Mouse (Mus musculus) small intestine, adult 2 months (tissue): ENCODE measurements around the gene Myo5a. TPM values are rescaled to one million over a fixed set of nuclear protein-coding genes. Genes with fewer than 3 reads are reported as not detected.

Source experiments
- H3K27ac ChIP-seq: fragments of 200-500 bp; 2 replicates; pipeline ENCODE4 v1.5.1; 2012; ENCODE audit warnings: low read depth, low read length, control low read depth, inconsistent platforms; ENCODE audit not compliant: insufficient read depth
- H3K27me3 ChIP-seq: fragments of 200-500 bp; 2 replicates; pipeline ENCODE4 v1.6.1; 2012; ENCODE audit warnings: mild to moderate bottlenecking, moderate library complexity, low read length, inconsistent platforms; ENCODE audit not compliant: control insufficient read depth, insufficient read depth
- H3K36me3 ChIP-seq: fragments of 200-500 bp; 2 replicates; pipeline ENCODE4 v1.6.1; 2012; ENCODE audit warnings: mild to moderate bottlenecking, low read length, control low read depth, inconsistent platforms; ENCODE audit not compliant: control insufficient read depth, insufficient read depth
- H3K4me1 ChIP-seq: fragments of 200-500 bp; 2 replicates; pipeline ENCODE4 v1.6.1; 2012; ENCODE audit warnings: low read length, inconsistent platforms, mixed read lengths; ENCODE audit not compliant: control insufficient read depth, insufficient read depth, insufficient read length
- H3K4me3 ChIP-seq: fragments of 200-500 bp; 2 replicates; pipeline ENCODE4 v1.5.1; 2012; ENCODE audit warnings: low read depth, mild to moderate bottlenecking, control low read depth, inconsistent platforms, low read length, moderate library complexity
- CTCF ChIP-seq: fragments of 200-500 bp; IDR thresholded peaks from 2 replicates; pipeline ENCODE4 v1.5.1; 2012; ENCODE audit warnings: low read depth, mild to moderate bottlenecking, control low read depth, inconsistent platforms, low read length, moderate library complexity, mixed read lengths; ENCODE audit not compliant: insufficient replicate concordance, insufficient read length; ENCODE audit errors: extremely low read depth
- POLR2A ChIP-seq: fragments of 200-500 bp; IDR thresholded peaks from 2 replicates; pipeline ENCODE4 v1.6.1; 2012; ENCODE audit warnings: low read depth, mild to moderate bottlenecking, control low read depth, inconsistent platforms, low read length, moderate library complexity
- WGBS: fragments of 180-500 bp; shearing (Covaris S2); methylation state at CpG from one replicate; pipeline ENCODE4 v1.1.7; 2018; 5-methylcytosine and 5-hydroxymethylcytosine counted together
- polyA plus RNA-seq: library from polyadenylated mRNA; depleted of rRNA; stranded (reverse); fragments of >200 nt; gene quantifications from 2 replicates; pipeline ENCODE4 v1.2.3, GENCODE M21; 2012

The Myo5a gene
- polyA plus RNA-seq, 1 experiment = 1.3 TPM

DNA sequence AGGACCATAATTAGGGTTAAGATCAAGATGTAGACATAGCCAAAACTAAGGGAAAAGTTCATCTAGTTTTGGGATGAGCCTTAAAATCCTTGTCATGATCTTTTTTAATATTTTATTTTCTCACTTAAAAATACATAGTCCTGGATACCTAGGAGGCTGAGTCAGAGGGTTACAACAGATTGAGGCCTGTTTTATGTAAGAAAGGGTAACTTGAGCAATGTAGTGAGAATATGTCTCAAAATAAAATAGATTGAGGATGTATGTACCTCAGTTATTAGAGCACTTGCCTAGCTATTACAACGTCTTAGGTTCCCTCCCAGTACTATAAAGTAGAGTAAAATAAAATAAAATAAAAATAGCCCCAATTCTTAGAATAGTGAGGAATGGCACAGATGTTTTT is 21.3 kb downstream of the Myo5a start:
- no peak overlapping the region for H3K4me3 ChIP-seq

DNA sequence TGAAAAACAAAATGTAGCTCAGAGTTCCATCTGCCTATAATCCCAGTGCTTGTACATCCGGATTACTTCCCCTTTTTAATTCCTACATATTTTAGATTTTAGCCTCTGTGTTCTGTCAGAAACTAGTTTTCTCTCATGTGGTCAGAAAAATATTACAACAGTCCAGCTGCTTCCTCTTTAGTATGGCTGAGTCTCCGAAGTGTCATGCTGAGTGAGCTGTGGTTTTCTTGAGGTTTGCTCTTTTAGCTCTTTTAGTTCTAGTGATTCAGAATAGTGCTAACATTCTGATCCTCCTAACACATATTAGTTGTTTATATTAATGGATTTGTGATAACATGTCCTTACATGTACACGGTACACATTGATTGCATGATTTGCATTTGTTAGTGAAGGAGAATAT is 23.9 kb downstream of the Myo5a start:
- WGBS = 69% methylated on average over 3 of the region's 3 CpGs
- no peak overlapping the region for H3K4me3 ChIP-seq
- TF ChIP-seq CTCF (no peak), POLR2A (no peak)
- H3K27me3 ChIP-seq = no peaks in the 10 kb centered on the region
- H3K4me1 ChIP-seq = no peaks in the 10 kb centered on the region
- no peak overlapping the region for H3K27ac ChIP-seq
- no peaks in the 10 kb centered on the region for H3K36me3 ChIP-seq

More for the DNA sequence above, 21.3 kb downstream of the Myo5a start:
- TF ChIP-seq CTCF = no peak
- TF ChIP-seq POLR2A = no peak
- Histone ChIP-seq H3K36me3 (no peaks in the 10 kb centered on the region), H3K4me1 (no peaks in the 10 kb centered on the region), H3K27ac (no peak overlapping the region), H3K27me3 (no peaks in the 10 kb centered on the region)
- WGBS = 83% methylated on average over 1 of the region's 1 CpGs

DNA sequence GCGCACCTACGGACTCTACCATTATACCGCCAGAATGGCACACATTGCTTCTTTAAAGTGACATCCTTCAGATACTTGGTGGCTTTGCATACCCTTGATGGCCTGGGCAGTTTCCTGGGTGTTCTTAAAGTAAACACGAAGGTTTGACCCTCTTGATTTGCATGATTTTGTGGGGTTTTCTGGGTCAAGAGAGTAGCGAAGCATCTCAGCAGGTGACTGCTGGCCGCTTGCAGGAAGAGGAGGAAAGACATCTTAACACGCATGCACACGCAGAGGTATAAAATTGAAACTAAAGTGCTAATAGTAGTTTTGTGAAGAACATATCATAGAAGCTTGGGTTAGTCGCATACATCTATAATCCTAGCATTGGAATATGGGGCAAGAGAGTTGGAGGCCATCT is 28.1 kb downstream of the Myo5a start:
- H3K36me3 ChIP-seq = no peaks in the 10 kb centered on the region
- no peak overlapping the region for H3K4me3 ChIP-seq
- H3K27ac ChIP-seq = no peak overlapping the region
- 92% methylated on average over 9 of the region's 9 CpGs for WGBS
- no peak for TF ChIP-seq CTCF
- TF ChIP-seq POLR2A = no peak
- H3K27me3 ChIP-seq = no peaks in the 10 kb centered on the region
- H3K4me1 ChIP-seq = no peaks in the 10 kb centered on the region

DNA sequence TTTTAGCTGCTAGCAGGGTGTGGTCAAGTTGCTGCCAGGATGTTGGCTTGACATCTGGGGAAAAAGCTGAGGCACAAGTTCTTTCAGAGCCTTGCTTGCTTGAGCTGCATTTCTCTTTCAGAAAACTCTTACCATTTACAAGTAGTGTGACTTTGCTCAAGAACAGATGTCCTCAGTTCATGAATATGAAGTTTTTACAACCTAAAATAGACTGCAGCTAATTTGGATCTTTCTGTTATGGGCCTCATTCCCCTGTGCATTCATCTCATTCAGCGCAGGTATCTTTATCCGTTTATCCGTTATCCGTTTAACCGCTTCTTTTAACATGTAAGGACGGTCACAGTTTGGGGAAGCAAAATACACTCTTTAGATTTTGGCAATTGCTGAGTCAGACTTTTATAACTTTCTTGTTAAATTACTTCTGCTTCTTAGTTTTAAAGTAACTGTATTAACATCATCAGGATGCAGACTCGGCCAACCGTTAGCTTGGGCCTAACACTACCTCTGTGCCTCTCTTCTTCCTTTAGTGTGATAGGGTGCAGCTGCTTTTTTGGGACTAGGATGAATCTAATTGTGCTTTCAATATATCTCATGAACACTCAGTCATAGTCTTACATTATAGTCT is 29.5 kb downstream of the Myo5a start:
- 82% methylated on average over 8 of the region's 8 CpGs for WGBS
- TF ChIP-seq POLR2A (no peak), CTCF (no peak)
- no peaks in the 10 kb centered on the region for H3K36me3 ChIP-seq

DNA sequence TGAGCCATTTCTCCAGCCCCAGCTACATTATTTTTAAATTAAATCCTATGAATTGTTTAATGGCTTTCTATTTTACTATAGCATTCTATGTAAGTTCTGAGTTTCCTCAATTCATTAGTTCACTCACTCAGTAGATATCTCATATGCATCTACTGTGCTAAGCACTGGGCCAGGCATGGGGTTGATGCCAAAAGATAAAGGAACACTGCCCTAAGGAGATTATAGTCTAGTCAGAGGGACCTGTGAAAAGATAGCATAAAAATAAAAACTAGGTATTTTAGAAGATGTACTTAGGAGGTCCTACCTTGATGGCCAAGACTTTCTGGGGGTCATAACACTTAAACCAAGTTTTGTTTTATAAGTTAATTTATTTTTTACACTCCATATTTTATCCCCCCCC is 31.3 kb downstream of the Myo5a start:
- Histone ChIP-seq H3K36me3 (no peaks in the 10 kb centered on the region), H3K4me3 (no peak overlapping the region), H3K27me3 (no peaks in the 10 kb centered on the region), H3K4me1 (0 out of 2 replicates have a peak, but pooled peaks cover 2% of the 10 kb centered on the region), H3K27ac (no peak overlapping the region)
- TF ChIP-seq CTCF (no peak), POLR2A (no peak)

More for the DNA sequence above, 29.5 kb downstream of the Myo5a start:
- Histone ChIP-seq H3K4me3 (no peak overlapping the region), H3K27ac (no peak overlapping the region), H3K27me3 (no peaks in the 10 kb centered on the region), H3K4me1 (no peaks in the 10 kb centered on the region)

DNA sequence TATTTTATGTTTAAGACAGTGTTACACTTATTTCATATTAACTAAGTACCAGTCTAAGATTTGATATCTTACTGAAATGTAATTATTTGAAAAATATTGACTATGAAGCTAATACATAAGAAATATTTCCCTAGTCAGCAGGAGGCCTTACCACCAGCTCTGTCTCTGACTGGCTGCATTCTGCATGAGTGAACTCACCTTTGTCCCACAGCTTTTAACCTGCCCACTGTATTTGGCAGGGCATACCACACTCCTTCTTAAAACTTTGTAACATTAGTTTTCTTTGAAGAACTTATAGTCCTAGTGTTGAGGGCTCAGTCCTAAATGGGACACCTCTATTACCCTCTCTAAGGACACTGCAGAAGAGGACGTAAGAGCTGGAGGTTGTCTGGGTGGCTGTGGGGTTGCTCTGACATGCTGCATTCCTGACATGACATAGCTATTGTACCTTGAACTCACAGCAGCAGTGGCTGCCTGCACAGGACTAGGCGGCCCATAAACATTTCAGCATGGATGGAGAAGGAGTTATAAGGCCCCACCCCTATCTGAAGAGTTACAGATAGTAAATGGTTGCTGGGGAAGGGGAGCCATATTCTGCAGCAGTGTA is 45.9 kb downstream of the Myo5a start:
- 58% methylated on average over 2 of the region's 2 CpGs for WGBS
- Histone ChIP-seq H3K4me1 (no peaks in the 10 kb centered on the region), H3K4me3 (no peak overlapping the region), H3K27ac (no peak overlapping the region), H3K27me3 (no peaks in the 10 kb centered on the region), H3K36me3 (no peaks in the 10 kb centered on the region)
- no peak for TF ChIP-seq POLR2A
- TF ChIP-seq CTCF = no peak

DNA sequence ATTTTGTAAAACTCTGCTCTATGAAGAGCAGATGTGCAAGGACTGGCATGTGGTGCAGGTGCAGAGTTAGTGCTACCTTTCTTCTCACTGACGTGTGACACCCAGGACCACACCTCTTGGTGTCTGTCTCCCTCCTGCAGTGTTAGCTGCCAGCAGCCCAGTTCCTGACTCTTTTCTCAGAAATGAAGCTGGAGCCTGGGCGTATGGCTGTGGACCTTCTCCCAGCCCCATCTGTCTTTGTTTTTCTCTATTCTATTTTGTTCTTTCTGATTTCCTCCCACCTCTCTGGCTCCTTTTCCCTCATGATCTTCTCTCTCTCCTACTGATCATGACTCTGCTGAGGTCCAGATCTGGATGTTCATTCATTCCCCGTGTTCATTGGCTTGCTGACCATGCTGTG is 50.3 kb downstream of the Myo5a start:
- 68% methylated on average over 3 of the region's 3 CpGs for WGBS
- Histone ChIP-seq H3K4me1 (no peaks in the 10 kb centered on the region), H3K4me3 (no peak overlapping the region), H3K36me3 (no peaks in the 10 kb centered on the region), H3K27me3 (no peaks in the 10 kb centered on the region), H3K27ac (no peak overlapping the region)
- TF ChIP-seq POLR2A = no peak
- TF ChIP-seq CTCF = no peak
